Mouse (Mus musculus): ENCODE data around the gene Efnb3. TPM values are rescaled to one million over a fixed set of nuclear protein-coding genes. Genes with fewer than 3 reads are reported as not detected.
A peak's percentile ranks its signal among the peaks of the same experiment; 100 is the strongest.

Gene Efnb3
- total RNA-seq, 2 experiments from 2014 or later, result not detected

DNA sequence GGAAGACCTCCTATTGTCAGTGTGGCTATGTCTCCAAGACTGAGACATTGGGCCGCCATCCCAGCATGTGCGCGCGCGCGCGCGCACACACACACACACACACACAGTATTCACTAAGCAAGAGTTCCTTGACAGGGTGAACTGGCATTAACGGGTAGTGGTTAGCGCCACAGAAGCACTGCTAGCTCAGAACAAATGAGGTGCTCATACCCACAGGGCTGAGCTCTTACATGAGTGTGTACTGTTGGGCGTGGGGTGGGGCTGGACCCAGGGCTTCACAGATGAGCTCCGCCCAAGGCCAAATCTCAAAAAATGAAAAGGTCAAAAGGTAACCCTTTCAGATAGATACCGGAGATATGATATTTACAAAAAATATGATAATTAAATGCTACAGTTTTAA is 24.9 kb upstream of the Efnb3 start:
- ATAC-seq (replicated peaks; ENCODE audit: poor library complexity, severe bottlenecking), result no peak

DNA sequence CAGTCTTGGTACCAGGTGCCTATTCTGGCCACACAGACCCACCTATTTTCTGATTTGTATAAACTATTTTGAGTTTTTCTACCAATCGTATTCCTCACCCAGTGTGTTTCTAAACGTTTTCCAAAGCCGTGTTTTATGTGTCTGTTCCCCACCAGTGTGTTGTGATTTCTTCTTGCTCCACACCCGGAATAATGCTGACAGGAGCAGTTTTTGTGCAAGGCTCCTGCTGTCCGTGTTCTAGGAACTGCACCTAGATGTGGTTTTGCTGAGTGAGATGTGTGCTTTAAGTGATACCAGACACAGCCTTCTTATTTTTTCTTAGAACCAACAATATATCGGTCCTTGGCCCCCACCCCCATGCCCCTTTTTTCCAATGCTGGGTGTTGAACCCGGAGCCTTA is 24.0 kb upstream of the Efnb3 start:
- no peak for ATAC-seq (replicated peaks; ENCODE audit: poor library complexity, severe bottlenecking)

DNA sequence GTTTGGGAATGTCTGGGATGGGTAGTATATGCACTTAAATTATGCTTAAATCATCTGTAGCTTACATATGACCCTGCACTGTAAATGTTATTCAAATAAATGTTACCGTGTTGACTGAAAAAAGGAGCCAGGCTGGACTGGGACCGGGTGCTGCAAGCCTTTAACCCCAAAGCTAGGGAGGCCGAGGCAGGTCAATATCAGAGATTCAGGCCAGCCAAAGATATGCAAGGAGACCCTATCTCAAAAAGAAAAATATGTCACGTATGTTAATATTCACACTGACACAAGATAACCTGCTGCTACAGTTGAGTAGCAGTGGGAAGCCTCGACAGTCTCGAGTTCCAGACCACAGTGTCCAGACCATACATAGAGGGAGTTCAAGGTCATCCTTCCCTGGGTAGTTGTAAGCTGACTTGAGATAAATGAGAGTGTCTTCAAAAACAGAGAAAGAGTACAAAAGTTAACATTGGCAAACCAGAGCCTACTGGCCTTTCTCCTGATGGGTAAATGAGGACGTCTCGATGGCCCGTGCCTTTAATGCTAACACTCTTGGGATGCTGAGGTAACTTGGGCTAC is 22.3 kb upstream of the Efnb3 start:
- no peak for ATAC-seq (replicated peaks; ENCODE audit: poor library complexity, severe bottlenecking)

DNA sequence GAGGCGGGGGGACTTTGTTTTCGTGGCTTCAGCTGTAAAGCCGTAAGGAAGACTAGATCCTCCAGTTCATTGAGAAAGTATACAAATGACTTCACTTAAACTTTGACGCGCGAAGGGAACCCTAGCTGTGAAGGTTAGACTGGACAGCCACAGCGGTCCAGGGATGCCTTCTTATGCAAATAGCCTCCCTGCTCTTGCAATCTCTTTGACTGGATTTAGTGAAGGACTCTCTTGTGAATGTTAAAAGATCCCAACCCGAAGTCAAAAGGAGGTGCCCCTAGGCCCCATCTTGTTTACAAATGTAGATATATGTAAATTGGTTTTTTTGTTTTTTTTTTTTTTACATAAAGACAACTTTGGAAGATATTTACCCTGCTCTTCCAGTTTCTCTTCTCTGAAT is 21.8 kb upstream of the Efnb3 start:
- no peak for ATAC-seq (replicated peaks; ENCODE audit: poor library complexity, severe bottlenecking)

DNA sequence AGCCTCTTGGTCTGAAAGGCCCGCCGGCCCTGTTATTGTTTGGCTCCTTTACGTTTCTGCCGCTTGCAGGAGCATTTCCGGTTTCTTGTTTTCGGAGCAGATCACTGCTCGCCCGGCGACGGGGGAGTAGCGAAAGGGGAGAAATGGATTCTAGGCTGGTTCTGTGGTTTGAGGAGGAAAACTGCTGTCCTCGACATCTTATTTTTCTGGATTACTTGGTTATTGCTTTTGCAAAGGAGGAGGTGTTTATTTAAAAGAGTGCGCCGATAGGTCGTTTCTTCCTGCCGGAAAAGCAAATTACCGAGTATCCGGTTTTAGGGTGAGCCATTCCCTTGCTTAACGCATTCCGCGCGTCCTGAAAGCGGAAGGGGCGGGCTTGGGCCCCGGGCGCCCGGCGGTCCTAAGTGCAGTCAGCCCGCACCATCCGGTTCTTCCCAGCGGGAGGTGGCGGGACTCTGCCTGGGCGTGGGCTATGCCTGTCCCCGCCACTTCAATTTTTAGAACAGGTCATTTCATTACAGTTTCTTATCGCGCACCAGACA is 21.2 kb upstream of the Efnb3 start:
- ATAC-seq (replicated peaks; ENCODE audit: poor library complexity, severe bottlenecking), result peak; percentile 57

DNA sequence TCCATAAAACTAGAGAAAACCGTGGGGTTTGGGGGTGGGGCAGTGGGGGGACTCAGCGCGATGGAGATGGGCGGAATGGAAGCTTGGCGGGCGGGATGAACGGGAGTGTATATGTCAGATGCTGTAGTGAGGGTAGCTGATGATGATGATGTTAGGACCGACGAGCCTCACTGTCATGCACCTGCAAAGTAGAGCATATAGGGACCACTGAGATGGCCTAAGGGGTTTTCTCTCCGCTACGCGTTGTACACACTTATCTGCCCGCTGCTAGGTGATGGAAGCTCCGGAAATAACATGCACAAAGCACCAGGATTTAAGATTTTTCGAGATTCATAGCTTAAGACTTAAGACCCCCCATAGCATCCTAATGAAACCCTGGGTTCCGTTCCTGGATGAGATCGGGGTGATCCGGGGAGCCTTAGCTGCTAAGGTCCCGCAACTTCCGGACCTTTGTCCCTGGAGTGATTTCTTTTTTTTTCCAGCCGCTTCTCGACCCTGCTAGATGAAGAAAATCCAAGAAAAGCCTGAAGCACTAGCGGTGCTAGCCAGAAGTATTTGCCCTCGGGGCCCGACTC is 20.7 kb upstream of the Efnb3 start:
- ATAC-seq (replicated peaks; ENCODE audit: poor library complexity, severe bottlenecking), result no peak

DNA sequence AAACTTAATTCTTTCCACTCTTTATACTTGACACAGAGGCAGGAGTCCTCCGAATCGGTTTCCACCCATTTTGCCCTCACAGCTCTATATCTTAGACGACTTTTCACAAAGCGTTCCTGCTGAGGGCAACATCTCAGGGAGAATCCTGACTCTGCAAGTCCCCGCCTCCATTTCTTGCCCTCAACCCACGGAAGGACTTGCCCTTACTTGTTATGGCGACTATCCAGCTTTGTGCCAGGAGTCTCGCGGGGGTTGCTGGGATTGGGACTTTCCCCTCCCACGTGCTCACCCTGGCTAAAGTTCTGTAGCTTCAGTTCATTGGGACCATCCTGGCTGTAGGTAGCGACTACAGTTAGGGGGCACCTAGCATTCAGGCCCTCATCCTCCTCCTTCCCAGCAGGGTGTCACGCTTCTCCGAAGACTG is 20.1 kb upstream of the Efnb3 start, which contains the start of the genes Wrap53 and Trp53:
Wrap53 (minus strand) TSS at position 165 of the 424 bp plus-strand sequence.
Trp53 (plus strand) TSS at position 269 of the 424 bp plus-strand sequence.
- peak; percentile 70 for ATAC-seq (replicated peaks; ENCODE audit: poor library complexity, severe bottlenecking)

DNA sequence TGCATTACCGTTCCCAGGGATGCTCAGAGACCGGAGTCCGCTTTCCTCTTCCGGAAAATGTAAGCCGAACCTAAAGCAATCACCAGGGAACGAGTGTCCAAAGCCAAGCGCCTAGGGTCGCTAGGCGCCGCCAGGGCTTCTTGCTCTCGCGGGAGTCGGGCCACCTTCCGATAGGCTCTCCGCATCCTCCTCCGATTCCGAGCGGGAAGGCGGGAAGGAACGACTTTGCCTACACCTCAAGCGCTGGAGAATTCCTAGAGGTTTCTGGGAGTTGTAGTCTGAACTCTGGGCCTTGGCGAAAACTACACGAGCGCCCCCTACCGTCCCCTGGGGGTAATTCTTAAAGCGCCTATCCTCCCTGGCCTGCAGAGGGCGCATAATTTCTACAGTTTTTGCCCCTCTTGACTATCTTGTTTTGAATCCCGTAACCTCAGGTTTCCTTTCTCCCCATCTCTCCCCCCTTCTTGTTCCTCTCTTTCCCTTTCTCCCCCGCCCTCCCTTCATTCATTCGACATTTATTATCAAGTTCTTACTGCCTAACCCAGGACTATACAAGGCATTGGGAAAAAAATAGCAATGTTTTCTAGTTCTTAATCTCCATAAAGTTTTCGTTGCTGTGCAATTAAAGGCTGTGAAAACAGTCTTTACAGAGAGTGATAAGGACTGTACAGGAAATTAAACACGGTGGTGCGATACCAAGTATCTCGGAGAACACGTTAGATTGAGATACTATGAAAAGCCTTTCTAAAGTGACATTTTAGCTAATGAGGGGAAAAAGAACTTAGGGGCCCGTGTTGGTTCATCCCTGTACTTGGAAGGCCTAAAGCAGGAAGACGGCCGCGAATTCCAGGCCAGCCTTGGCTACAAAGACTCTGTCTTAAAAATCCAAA is 19.4 kb upstream of the Efnb3 start:
- peak; percentile 76 for ATAC-seq (replicated peaks; ENCODE audit: poor library complexity, severe bottlenecking)

DNA sequence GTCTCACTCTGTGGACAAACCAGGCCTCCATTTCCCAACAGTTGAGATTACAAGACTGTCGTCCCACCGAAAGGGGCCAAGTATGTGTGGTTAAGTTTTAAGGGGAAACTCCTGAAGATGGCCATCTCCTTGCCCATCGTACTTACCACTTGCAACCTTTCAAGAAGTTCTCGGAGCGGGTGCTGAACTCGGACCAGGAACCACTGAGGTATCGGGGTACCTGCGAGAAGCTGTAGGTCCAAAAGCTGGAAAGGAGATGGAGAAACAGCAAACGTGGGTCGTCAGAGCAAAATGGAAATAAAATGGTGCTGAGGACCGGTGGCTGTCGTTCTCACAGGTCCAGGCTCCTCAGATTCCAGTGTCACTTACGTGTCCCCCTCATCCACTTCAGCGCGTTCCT is 18.3 kb upstream of the Efnb3 start:
- no peak for ATAC-seq (replicated peaks; ENCODE audit: poor library complexity, severe bottlenecking)

DNA sequence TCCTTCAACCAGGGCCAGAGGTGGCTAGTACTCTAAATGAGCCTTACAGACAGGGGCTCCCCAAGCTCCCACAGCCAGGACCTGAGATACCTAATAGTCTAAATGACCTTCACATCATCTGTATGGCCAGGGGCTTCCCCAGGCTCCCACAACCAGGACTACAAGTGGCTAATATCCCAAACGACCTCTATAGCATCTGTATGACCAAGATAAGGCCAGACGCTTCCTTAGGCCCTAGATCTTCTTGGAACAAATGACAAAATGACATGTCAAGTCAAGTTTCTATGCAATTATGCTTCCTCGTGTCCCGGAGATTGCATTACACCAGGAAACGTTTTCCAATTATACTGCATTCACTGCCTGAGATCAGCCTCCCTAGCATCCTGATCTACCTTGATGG is 16.3 kb upstream of the Efnb3 start:
- ATAC-seq (replicated peaks; ENCODE audit: poor library complexity, severe bottlenecking), result no peak

DNA sequence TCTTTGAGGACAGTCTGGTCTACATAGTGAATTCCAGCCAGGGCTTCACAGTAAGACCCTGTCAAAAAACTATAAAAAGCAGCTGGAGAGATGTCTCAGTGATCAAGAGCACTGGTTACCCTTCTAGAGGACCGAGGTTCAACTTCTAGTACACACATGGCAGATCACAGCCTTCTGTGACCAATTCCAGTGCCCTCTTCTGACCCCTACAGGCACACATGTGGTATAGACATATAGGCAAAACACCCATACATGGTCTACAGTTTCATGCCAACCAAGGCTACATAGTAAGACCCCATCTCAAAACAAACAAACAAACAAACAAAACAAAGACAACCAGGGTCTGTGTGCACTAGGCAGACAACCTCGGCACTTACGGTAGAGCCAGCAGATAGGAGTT is 15.2 kb upstream of the Efnb3 start:
- ATAC-seq (replicated peaks; ENCODE audit: poor library complexity, severe bottlenecking), result no peak

DNA sequence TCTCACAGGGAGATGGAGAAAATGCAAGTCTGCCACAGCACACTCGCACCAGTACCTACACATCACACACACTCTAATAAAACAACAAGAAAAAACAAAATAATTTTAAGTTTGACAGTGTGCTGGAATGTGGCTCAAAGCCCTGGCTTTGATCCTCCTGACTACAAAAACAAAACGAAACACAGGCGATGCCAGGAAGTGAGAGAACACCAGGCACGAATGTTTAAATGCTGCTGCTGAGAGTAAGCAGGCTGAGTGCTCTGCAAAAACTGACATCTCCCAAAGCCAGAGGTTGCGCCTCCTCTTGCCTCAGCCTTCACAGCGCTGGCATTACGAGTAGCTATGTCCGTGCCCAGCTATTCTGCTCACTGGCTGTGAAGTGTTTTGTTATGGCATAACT is 5.1 kb upstream of the Efnb3 start:
- ATAC-seq (replicated peaks; ENCODE audit: poor library complexity, severe bottlenecking), result no peak

DNA sequence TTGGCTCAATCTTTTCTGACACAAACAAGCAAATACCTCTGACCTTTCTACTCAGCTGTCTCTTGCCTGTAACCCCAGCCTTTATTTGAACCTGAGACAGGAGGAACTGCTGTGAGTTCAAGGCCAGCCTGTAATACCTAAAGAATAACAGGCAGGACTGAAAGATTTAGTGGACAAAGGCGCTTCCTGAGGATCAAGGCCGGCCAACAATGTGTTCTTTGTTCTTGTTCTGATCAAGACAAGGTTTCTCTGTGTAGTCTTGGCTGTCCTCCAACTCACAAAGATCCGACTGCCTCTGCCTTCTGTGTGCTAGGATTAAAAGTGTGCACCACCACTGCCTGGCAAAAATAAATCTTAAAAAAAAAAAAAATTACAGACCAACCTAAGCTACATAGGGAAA is 4.4 kb upstream of the Efnb3 start:
- ATAC-seq (replicated peaks; ENCODE audit: poor library complexity, severe bottlenecking), result no peak

DNA sequence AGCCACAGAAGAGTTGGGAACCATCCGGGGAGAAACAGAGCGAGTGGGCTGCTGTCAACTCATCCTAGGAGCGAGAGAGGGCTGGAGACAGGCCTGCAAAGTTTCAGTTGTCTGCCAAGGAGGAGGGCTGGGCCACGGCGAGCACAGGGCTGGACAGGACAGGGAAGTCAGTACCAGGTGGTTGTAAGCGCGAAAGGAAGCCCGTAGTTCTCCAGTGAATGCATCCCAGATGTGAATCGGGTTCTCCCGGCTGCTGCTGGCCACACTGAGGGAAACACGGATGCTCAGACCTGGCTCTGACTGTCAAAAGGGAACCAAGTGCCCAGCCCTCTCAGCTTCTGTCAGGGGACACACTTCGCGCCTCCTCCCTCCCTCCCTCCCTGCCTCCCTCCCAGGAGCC is 3.4 kb upstream of the Efnb3 start:
- no peak for ATAC-seq (replicated peaks; ENCODE audit: poor library complexity, severe bottlenecking)

DNA sequence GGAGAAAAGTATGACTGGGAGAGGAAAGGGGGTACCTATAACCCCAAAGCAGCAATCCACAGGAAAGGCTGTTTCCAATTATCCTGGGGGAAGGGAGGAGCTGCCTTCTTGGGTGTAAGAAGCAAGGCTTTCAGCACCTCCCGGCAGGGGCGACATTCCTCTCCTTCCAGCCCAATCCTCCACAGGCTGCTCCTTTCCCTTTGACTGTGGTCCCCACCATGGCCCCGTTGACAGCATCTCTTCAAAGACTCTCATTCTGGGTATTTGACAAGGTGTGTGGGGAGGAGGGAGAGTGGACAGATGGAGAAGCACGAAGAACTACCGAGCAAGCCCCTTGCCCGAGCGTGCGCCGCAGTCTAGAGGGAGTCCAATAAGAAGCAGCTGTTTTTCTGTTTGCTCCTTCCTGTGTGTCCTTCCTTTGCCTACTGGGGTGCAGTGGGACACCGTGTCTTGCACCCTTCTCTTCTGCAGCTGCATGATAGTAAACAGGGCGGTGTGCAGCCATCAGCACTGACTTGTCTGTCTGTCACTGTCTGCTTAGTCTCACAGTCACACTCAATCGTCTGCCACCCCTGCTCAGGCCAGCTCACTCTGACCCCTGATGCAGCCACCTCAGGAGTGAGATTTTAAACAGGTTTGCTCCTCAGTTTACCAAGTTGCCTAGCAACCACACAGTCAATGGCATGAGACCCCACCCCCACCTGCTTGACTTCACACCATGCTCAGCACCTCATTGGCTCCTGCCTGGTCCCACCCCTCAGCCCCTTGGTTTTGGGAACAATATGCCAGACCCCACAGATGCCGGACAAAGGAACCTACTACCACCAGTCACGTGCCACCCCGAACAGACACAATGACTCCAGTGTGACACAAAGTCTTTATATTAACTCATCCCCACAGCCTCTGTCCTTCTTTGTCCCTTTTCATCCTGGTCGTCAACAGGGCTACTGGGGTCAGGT is 1.2 kb upstream of the Efnb3 start:
- ATAC-seq (replicated peaks; ENCODE audit: poor library complexity, severe bottlenecking), result no peak

DNA sequence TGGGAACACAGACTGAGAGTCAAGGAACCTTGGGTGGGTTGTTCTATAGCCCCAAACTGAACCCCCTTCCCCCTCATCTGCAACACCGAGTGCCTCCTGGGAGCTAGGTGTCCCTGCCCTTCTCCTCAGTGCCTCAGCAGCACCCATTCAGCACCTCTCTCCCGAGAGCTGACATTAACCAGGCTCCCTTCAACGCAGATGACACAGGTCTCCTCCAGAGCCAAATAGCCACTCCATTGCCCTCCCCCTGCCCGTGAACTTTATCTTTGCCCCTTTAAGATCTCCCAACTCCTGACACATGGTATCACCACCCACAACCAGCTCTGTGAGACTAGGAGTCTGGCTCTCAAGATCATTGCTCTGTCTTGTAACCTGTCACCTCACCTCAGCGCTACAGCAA is 822 bp downstream of the Efnb3 start:
- ATAC-seq (replicated peaks; ENCODE audit: poor library complexity, severe bottlenecking), result no peak

DNA sequence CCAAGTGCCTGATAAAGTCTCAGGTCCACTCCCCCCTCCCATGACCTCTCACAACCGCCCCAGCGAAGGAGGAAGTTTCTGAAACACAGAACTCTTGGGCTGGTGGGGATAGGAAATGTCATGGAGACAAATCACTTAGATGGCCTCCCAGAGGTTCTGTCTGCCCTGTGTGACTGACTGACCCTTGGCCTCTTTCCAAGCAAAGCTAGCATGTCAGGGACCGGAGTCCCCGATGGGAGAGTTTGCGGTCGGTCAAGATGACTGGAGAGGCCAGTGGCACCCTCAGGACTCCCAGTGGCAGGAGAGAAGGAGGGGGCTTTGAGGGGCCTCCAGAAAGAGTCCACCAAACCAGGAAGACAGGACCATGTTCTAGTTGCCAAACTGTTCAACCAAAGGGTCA is 1.2 kb downstream of the Efnb3 start:
- ATAC-seq (replicated peaks; ENCODE audit: poor library complexity, severe bottlenecking), result no peak

DNA sequence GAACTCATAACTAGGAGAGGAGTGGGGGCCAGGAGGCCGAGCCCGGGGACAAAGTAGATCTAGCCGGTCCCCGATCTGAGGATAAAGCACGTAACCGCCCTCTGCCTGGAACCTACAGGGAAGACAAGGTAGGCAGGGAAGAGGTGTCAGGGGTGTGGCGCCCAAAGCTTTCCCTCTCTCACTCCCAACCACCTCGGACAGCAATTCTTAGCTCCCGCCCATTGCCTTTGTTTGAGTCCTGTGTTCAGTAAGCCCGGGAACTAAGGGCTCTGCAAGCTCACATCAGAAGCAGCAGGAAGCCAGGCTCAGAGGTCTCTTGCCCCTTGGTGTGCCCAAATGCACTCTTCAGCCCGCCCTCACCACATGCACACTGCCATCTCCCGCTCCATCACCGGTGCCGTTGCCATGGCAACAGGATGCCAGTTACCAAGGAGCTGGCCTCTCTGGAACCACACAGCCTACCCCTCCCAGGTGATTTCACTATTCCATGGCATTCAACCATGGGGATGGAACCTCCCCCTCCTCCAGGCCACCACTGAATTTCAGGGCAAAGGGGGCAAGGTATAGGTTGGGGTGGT is 2.5 kb downstream of the Efnb3 start:
- ATAC-seq (replicated peaks; ENCODE audit: poor library complexity, severe bottlenecking), result no peak

DNA sequence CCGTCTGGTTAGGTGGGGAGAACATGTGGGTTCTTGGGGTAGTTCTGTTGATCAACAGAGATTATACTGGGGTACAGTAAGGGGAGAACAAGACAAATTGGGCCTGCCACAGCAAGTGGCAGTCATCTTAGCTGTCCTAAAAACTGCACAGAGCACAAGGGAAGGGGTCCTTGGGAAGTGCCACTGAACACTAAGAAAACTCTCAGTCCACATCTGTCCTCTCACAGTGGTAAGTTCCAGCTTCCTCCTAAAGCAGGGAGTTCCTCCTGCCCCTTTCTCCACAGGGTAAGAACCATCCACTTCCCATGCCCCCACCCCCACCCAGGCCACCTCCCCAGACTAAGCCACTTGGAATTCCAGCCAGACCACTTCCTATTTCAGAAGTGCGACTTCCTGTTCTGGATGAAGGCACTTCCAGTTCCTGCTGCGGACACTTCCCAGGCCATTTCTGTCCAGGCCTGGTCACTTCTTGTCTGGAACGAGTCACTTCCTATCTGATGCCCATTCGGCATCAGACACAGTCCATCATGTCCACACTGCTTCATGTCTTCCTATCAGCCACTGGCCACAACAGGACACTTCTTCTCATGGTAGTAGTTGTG is 5.4 kb downstream of the Efnb3 start:
- peak; percentile 36 for ATAC-seq (replicated peaks; ENCODE audit: poor library complexity, severe bottlenecking)
